Mouse (Mus musculus): ENCODE results near the gene Zfp668. TPM values are rescaled to one million over a fixed set of nuclear protein-coding genes. Genes with fewer than 3 reads are reported as not detected.
"Not testable (repeated sequence)": the region's sequence is repeated elsewhere in the genome, so short reads cannot be mapped to it uniquely, and the experiment has no call there.

Zfp668 gene
- polyA plus RNA-seq, 1 experiment from 2014 or later, result 48.0 TPM

- H3K4me1 ChIP-seq, result no peaks in the 10 kb centered on the region
- 95% methylated on average over 6 of the region's 6 CpGs for WGBS
Observed at GRCm38 (mm10) chr7:127858258-127858657, 18.4 kb downstream of the Zfp668 start.

GRCm38 (mm10) chr7:127850906-127851305 is 25.7 kb downstream of the Zfp668 start:
- Histone ChIP-seq H3K4me1 (no peaks in the 10 kb centered on the region), H3K36me3 (peaks cover 23% of the 10 kb centered on the region), H3K27me3 (ENCODE audit: low read depth, poor library complexity, severe bottlenecking) (no peaks in the 10 kb centered on the region), H3K9me3 (replicated peaks) (no peaks in the 10 kb centered on the region), H3K27ac (no peak overlapping the region), H3K4me3 (no peak overlapping the region)
- DNase-seq (ENCODE audit: low spot score), result no peak
- WGBS, result 77% methylated on average over 5 of the region's 5 CpGs

More at GRCm38 (mm10) chr7:127858258-127858657, 18.4 kb downstream of the Zfp668 start:
- no peaks in the 10 kb centered on the region for H3K9me3 ChIP-seq (replicated peaks)
- no peaks in the 10 kb centered on the region for H3K36me3 ChIP-seq
- no peaks in the 10 kb centered on the region for H3K27me3 ChIP-seq (ENCODE audit: low read depth, poor library complexity, severe bottlenecking)
- no peak for DNase-seq (ENCODE audit: low spot score)
- H3K4me3 ChIP-seq, result no peak overlapping the region
- no peak overlapping the region for H3K27ac ChIP-seq

- Histone ChIP-seq H3K4me1 (no peaks in the 10 kb centered on the region), H3K4me3 (no peak overlapping the region), H3K27me3 (ENCODE audit: low read depth, poor library complexity, severe bottlenecking) (no peaks in the 10 kb centered on the region), H3K9me3 (replicated peaks) (no peaks in the 10 kb centered on the region), H3K36me3 (peaks cover 28% of the 10 kb centered on the region), H3K27ac (no peak overlapping the region)
- DNase-seq (ENCODE audit: low spot score), result no peak
- WGBS, result 78% methylated on average over 6 of the region's 6 CpGs
Observed at GRCm38 (mm10) chr7:127849973-127850875, 26.4 kb downstream of the Zfp668 start.

- Histone ChIP-seq H3K27ac (peak overlapping the region; percentile 88), H3K4me1 (peaks cover 20% of the 10 kb centered on the region), H3K4me3 (peak overlapping the region; percentile 86), H3K36me3 (peaks cover 31% of the 10 kb centered on the region), H3K9me3 (replicated peaks) (no peaks in the 10 kb centered on the region), H3K27me3 (ENCODE audit: low read depth, poor library complexity, severe bottlenecking) (no peaks in the 10 kb centered on the region)
- WGBS, result under 1% methylated on average over 40 of the region's 40 CpGs
- peak; percentile 79 for DNase-seq (ENCODE audit: low spot score)
Observed at GRCm38 (mm10) chr7:127842001-127842718, 34.5 kb downstream of the Zfp668 start.

- H3K36me3 ChIP-seq, result peaks cover 24% of the 10 kb centered on the region
- H3K27ac ChIP-seq, result peak overlapping the region; percentile 88
- peak; percentile 93 for DNase-seq (ENCODE audit: low spot score)
- no peaks in the 10 kb centered on the region for H3K9me3 ChIP-seq (replicated peaks)
- peaks cover 20% of the 10 kb centered on the region for H3K4me1 ChIP-seq
- no peaks in the 10 kb centered on the region for H3K27me3 ChIP-seq (ENCODE audit: low read depth, poor library complexity, severe bottlenecking)
- H3K4me3 ChIP-seq, result peak overlapping the region; percentile 86
- WGBS, result under 1% methylated on average over 46 of the region's 46 CpGs
Observed at GRCm38 (mm10) chr7:127841340-127842000, 35.2 kb downstream of the Zfp668 start.

GRCm38 (mm10) chr7:127840886-127841285 is 35.7 kb downstream of the Zfp668 start:
- Histone ChIP-seq H3K27ac (peak overlapping the region; percentile 88), H3K9me3 (replicated peaks) (no peaks in the 10 kb centered on the region), H3K4me3 (peak overlapping the region; percentile 86), H3K27me3 (ENCODE audit: low read depth, poor library complexity, severe bottlenecking) (no peaks in the 10 kb centered on the region), H3K4me1 (peaks cover 20% of the 10 kb centered on the region), H3K36me3 (peaks cover 20% of the 10 kb centered on the region)
- DNase-seq (ENCODE audit: low spot score), result peak; percentile 44
- 6% methylated on average over 15 of the region's 15 CpGs for WGBS

GRCm38 (mm10) chr7:127840031-127840430 is 36.6 kb downstream of the Zfp668 start:
- 75% methylated on average over 2 of the region's 2 CpGs for whole genome bisulfite sequencing
- not testable (repeated sequence) for H3K27me3 ChIP-seq (ENCODE audit: low read depth, poor library complexity, severe bottlenecking); DNase-seq (ENCODE audit: low spot score); H3K4me3 ChIP-seq; H3K27ac ChIP-seq; H3K9me3 ChIP-seq (replicated peaks)
- Histone ChIP-seq H3K36me3 (peaks cover 16% of the 10 kb centered on the region), H3K4me1 (peaks cover 20% of the 10 kb centered on the region)

- not testable (repeated sequence) for H3K36me3 ChIP-seq; DNase-seq (ENCODE audit: low spot score); H3K9me3 ChIP-seq (replicated peaks); H3K4me3 ChIP-seq; H3K27ac ChIP-seq; H3K27me3 ChIP-seq (ENCODE audit: low read depth, poor library complexity, severe bottlenecking)
- peaks cover 19% of the 10 kb centered on the region for H3K4me1 ChIP-seq
- WGBS, result 75% methylated on average over 4 of the region's 4 CpGs
Observed at GRCm38 (mm10) chr7:127837878-127838277, 38.8 kb downstream of the Zfp668 start.

GRCm38 (mm10) chr7:127837473-127837872 is 39.2 kb downstream of the Zfp668 start:
- no peak overlapping the region for H3K4me3 ChIP-seq
- H3K4me1 ChIP-seq, result peaks cover 15% of the 10 kb centered on the region
- no peak overlapping the region for H3K27ac ChIP-seq
- no peaks in the 10 kb centered on the region for H3K27me3 ChIP-seq (ENCODE audit: low read depth, poor library complexity, severe bottlenecking)
- WGBS, result 94% methylated on average over 5 of the region's 5 CpGs
- no peaks in the 10 kb centered on the region for H3K36me3 ChIP-seq
- no peak for DNase-seq (ENCODE audit: low spot score)
- no peaks in the 10 kb centered on the region for H3K9me3 ChIP-seq (replicated peaks)

- H3K36me3 ChIP-seq, result no peaks in the 10 kb centered on the region
- no peak overlapping the region for H3K4me3 ChIP-seq
- H3K9me3 ChIP-seq (replicated peaks), result no peaks in the 10 kb centered on the region
- no peak overlapping the region for H3K27ac ChIP-seq
- no peaks in the 10 kb centered on the region for H3K4me1 ChIP-seq
- DNase-seq (ENCODE audit: low spot score), result no peak
- no peaks in the 10 kb centered on the region for H3K27me3 ChIP-seq (ENCODE audit: low read depth, poor library complexity, severe bottlenecking)
- 88% methylated on average over 2 of the region's 2 CpGs for WGBS
Observed at GRCm38 (mm10) chr7:127835550-127835949, 41.1 kb downstream of the Zfp668 start.

GRCm38 (mm10) chr7:127824176-127824871 is 52.3 kb downstream of the Zfp668 start, which contains the start of the genes Stx4a and Stx1b:
Gene Stx4a (plus strand): TSS chr7:127824294.
Gene Stx1b (minus strand): TSS chr7:127824549.
- peaks cover 45% of the 10 kb centered on the region for H3K4me1 ChIP-seq
- no peaks in the 10 kb centered on the region for H3K36me3 ChIP-seq
- H3K27me3 ChIP-seq (ENCODE audit: low read depth, poor library complexity, severe bottlenecking), result no peaks in the 10 kb centered on the region
- H3K4me3 ChIP-seq, result peak within 1 kb of the TSS; percentile 91
- DNase-seq (ENCODE audit: low spot score), result peak; percentile 83
- WGBS, result 3% methylated on average over 33 of the region's 38 CpGs
- H3K9me3 ChIP-seq (replicated peaks), result no peaks in the 10 kb centered on the region; the same call in 1 of the 2 replicates
- peak within 1 kb of the TSS; percentile 92 for H3K27ac ChIP-seq
